Mouse (Mus musculus) brain, adult 2 months (tissue): ENCODE measurements at regions not wholly inside any gene's neighbourhood (a gene's known extent, or its start where the extent isn't known, plus 50 kb on each side); places are given as distances from the start of the nearest gene placed in this dataset.

Experiments used
- DNase-seq: peaks from one replicate; pipeline ENCODE4 v3.0.0; 2011; ENCODE audit warnings: low read depth, low spot score

- DNase-seq = no peak
Observed at GRCm38 (mm10) chr12:17601245-17602023, 56.8 kb downstream of the Odc1 start.

GRCm38 (mm10) chr12:17603576-17603975, 59.0 kb downstream of the Odc1 start:
- DNase-seq = no peak

- DNase-seq = no peak
Observed at GRCm38 (mm10) chr12:17610384-17610783, 65.8 kb downstream of the Odc1 start.

- DNase-seq = peak; percentile 35
Observed at GRCm38 (mm10) chr12:17611988-17612387, 67.4 kb downstream of the Odc1 start.

- DNase-seq = no peak
Observed at GRCm38 (mm10) chr12:17618300-17618699, 72.4 kb upstream of the Hpcal1 start.

GRCm38 (mm10) chr12:17620226-17620625, 70.4 kb upstream of the Hpcal1 start:
- DNase-seq = no peak

GRCm38 (mm10) chr12:17621487-17621888, 69.2 kb upstream of the Hpcal1 start:
- DNase-seq = peak; percentile 53

- peak; percentile 22 for DNase-seq
Observed at GRCm38 (mm10) chr12:17622509-17623005, 68.1 kb upstream of the Hpcal1 start.

GRCm38 (mm10) chr12:17626043-17626442, 64.6 kb upstream of the Hpcal1 start:
- no peak for DNase-seq

GRCm38 (mm10) chr12:17631161-17631560, 59.5 kb upstream of the Hpcal1 start:
- no peak for DNase-seq

- peak; percentile 13 for DNase-seq
Observed at GRCm38 (mm10) chr12:17636146-17636545, 54.5 kb upstream of the Hpcal1 start.

GRCm38 (mm10) chr12:17636590-17636989, 54.1 kb upstream of the Hpcal1 start:
- DNase-seq = no peak
